Comparison of ENCODE assay signal across 8 mouse cellular contexts in genomic region chr10:39540995-39541394, GRCm38 (mm10).
DNase-seq lines count a peak whose midpoint lies in the region; ATAC-seq lines count a peak whose summit lies in the region.

No protein-coding gene starts in this region.

- H3K4me1 ChIP-seq in forebrain, embryonic 15.5 days: peaks cover 55% of the 10 kb centered on the region
- H3K4me1 ChIP-seq in midbrain, embryonic 16.5 days (ENCODE audit: control insufficient read depth, insufficient read depth, low read length): peaks cover 48% of the 10 kb centered on the region

- H3K9ac ChIP-seq in forebrain, embryonic 15.5 days (replicated peaks): peak overlapping the region; percentile 35
- H3K9ac ChIP-seq in midbrain, embryonic 16.5 days (ENCODE audit: low read depth, low read length): peak overlapping the region; percentile 60

- WGBS in forebrain, embryonic 15.5 days: 2% methylated on average over 7 of the region's 7 CpGs
- WGBS in midbrain, embryonic 16.5 days: 2% methylated on average over 7 of the region's 7 CpGs

- no peaks in the 10 kb centered on the region for H3K9me3 ChIP-seq in forebrain, embryonic 15.5 days
- H3K9me3 ChIP-seq in midbrain, embryonic 16.5 days (replicated peaks; ENCODE audit: control insufficient read depth, low read length, poor library complexity, severe bottlenecking): no peaks in the 10 kb centered on the region

- H3K4me3 ChIP-seq in forebrain, embryonic 15.5 days: no peak overlapping the region
- no peak overlapping the region for H3K4me3 ChIP-seq in midbrain, embryonic 16.5 days (ENCODE audit: low read depth, low read length)

- ATAC-seq in forebrain, embryonic 15.5 days (replicated peaks): peak; percentile 76
- peak; percentile 86 for ATAC-seq in midbrain, embryonic 16.5 days
- ATAC-seq in megakaryocyte-erythroid progenitor cell, adult 5-6 weeks (replicated peaks; ENCODE audit: low FRiP score, low TSS enrichment, poor library complexity, severe bottlenecking): no peak

- no peak overlapping the region for H3K4me2 ChIP-seq in forebrain, embryonic 15.5 days (replicated peaks)
- no peak overlapping the region for H3K4me2 ChIP-seq in midbrain, embryonic 16.5 days (ENCODE audit: low read length)

- H3K27me3 ChIP-seq in forebrain, embryonic 15.5 days: no peaks in the 10 kb centered on the region
- no peaks in the 10 kb centered on the region for H3K27me3 ChIP-seq in midbrain, embryonic 16.5 days (ENCODE audit: control insufficient read depth, insufficient read depth, low read depth, low read length)

- peak overlapping the region; percentile 98 for H3K27ac ChIP-seq in forebrain, embryonic 15.5 days (replicated peaks)
- H3K27ac ChIP-seq in midbrain, embryonic 16.5 days (ENCODE audit: low read length): peak overlapping the region; percentile 97

- DNase-seq in heart, adult 11 months: peak; percentile 91
- DNase-seq in heart, adult 8-10 months (ENCODE audit: low spot score): no peak
- peak; percentile 90 for DNase-seq in adrenal gland, adult 2 months
- DNase-seq in kidney, postnatal 4 days: peak; percentile 73 to 82
- DNase-seq in thymus, postnatal 0 days (ENCODE audit: low spot score): no peak

- peaks cover 8% of the 10 kb centered on the region; the same call in 1 of the 2 replicates for H3K36me3 ChIP-seq in forebrain, embryonic 15.5 days
- no peaks in the 10 kb centered on the region; the same call in 1 of the 2 replicates for H3K36me3 ChIP-seq in midbrain, embryonic 16.5 days (ENCODE audit: control insufficient read depth, insufficient read depth, low read length)

Comparison
In these comparisons a context has a peak if more than half of its experiments do, and no peak if none do; other contexts are left out.
1. DNase-seq: peak in heart, adult 11 months (single experiment), adrenal gland, adult 2 months (single experiment) and kidney, postnatal 4 days (2 of 2); none in heart, adult 8-10 months (single experiment) and thymus, postnatal 0 days (single experiment).